Mouse (Mus musculus): ENCODE results near the gene Olfr1368. TPM values are rescaled to one million over a fixed set of nuclear protein-coding genes. Genes with fewer than 3 reads are reported as not detected.
"Not testable (repeated sequence)": the region's sequence is repeated elsewhere in the genome, so short reads cannot be mapped to it uniquely, and the experiment has no call there.

Gene Olfr1368
- polyA plus RNA-seq, 1 experiment, result not detected

- TF ChIP-seq USF1 (IDR thresholded peaks at IDR 0.05; ENCODE audit: low read depth), result no peak
- no peak for TF ChIP-seq MYOG (IDR thresholded peaks at IDR 0.05; ENCODE audit: control insufficient read depth in 1 of 3, insufficient read depth in 1 of 3, insufficient read length in 2 of 3, low read depth in 2 of 3)
- TF ChIP-seq MAX (IDR thresholded peaks at IDR 0.05; ENCODE audit: low read depth), result no peak
- no peak for TF ChIP-seq POLR2AphosphoS2 (IDR thresholded peaks at IDR 0.05; ENCODE audit: insufficient read length, low read depth)
- no peak for TF ChIP-seq TCF3 (IDR thresholded peaks at IDR 0.05; ENCODE audit: insufficient read length, low read depth)
- TF ChIP-seq POLR2A (IDR thresholded peaks at IDR 0.05; ENCODE audit: insufficient read length, low read depth), result no peak
- TF ChIP-seq TCF12 (IDR thresholded peaks at IDR 0.05; ENCODE audit: insufficient read depth, poor library complexity, severe bottlenecking), result no peak
- H3K79me2 ChIP-seq (ENCODE audit: control insufficient read depth, insufficient read depth), result no peaks in the 10 kb centered on the region
- no peak overlapping the region for H3ac ChIP-seq (ENCODE audit: control insufficient read depth, insufficient read length)
- no peaks in the 10 kb centered on the region for H3K36me3 ChIP-seq (ENCODE audit: control insufficient read depth, insufficient read depth)
- peak overlapping the region; percentile 98 for H3K4me2 ChIP-seq (ENCODE audit: low read depth)
- H3K27me3 ChIP-seq (ENCODE audit: control insufficient read depth, insufficient read depth, insufficient read length), result peaks cover 5% of the 10 kb centered on the region
- H3K4me3 ChIP-seq, result peak overlapping the region; percentile 40
Measured at GRCm38 (mm10) chr13:21158785-21159474, 13.3 kb upstream of the Olfr1368 start.

GRCm38 (mm10) chr13:21158071-21158470 is 12.4 kb upstream of the Olfr1368 start:
- no peak for TF ChIP-seq MAX (IDR thresholded peaks at IDR 0.05; ENCODE audit: low read depth)
- TF ChIP-seq CEBPB (IDR thresholded peaks at IDR 0.05; ENCODE audit: insufficient read depth, poor library complexity, severe bottlenecking), result no peak
- no peak for TF ChIP-seq SRF (IDR thresholded peaks at IDR 0.05; ENCODE audit: control insufficient read depth, insufficient read length, low read depth)
- TF ChIP-seq TCF3 (IDR thresholded peaks at IDR 0.05; ENCODE audit: insufficient read length, low read depth), result no peak
- no peak for TF ChIP-seq E2F4 (IDR thresholded peaks at IDR 0.05; ENCODE audit: insufficient read depth)
- no peak for TF ChIP-seq MYOG (IDR thresholded peaks at IDR 0.05; ENCODE audit: control insufficient read depth in 1 of 3, insufficient read depth in 1 of 3, insufficient read length in 2 of 3, low read depth in 2 of 3)
- TF ChIP-seq POLR2AphosphoS2 (IDR thresholded peaks at IDR 0.05; ENCODE audit: insufficient read length, low read depth), result no peak
- no peak for TF ChIP-seq TCF12 (IDR thresholded peaks at IDR 0.05; ENCODE audit: insufficient read depth, poor library complexity, severe bottlenecking)
- TF ChIP-seq REST (IDR thresholded peaks at IDR 0.05; ENCODE audit: insufficient read depth, insufficient read length), result no peak
- TF ChIP-seq POLR2A (IDR thresholded peaks at IDR 0.05; ENCODE audit: insufficient read length, low read depth), result no peak
- no peak for TF ChIP-seq MYOD1 (IDR thresholded peaks at IDR 0.05; ENCODE audit: control insufficient read depth in 1 of 3, insufficient read length in 2 of 3, low read depth in 2 of 3)
- no peak for TF ChIP-seq USF1 (IDR thresholded peaks at IDR 0.05; ENCODE audit: low read depth)
- no peak overlapping the region for H3K4me3 ChIP-seq
- H3K36me3 ChIP-seq (ENCODE audit: control insufficient read depth, insufficient read depth), result no peaks in the 10 kb centered on the region
- no peak overlapping the region for H3ac ChIP-seq (ENCODE audit: control insufficient read depth, insufficient read length)
- no peaks in the 10 kb centered on the region for H3K79me2 ChIP-seq (ENCODE audit: control insufficient read depth, insufficient read depth)
- peaks cover 5% of the 10 kb centered on the region for H3K27me3 ChIP-seq (ENCODE audit: control insufficient read depth, insufficient read depth, insufficient read length)
- peak overlapping the region; percentile 98 for H3K4me2 ChIP-seq (ENCODE audit: low read depth)

DNA sequence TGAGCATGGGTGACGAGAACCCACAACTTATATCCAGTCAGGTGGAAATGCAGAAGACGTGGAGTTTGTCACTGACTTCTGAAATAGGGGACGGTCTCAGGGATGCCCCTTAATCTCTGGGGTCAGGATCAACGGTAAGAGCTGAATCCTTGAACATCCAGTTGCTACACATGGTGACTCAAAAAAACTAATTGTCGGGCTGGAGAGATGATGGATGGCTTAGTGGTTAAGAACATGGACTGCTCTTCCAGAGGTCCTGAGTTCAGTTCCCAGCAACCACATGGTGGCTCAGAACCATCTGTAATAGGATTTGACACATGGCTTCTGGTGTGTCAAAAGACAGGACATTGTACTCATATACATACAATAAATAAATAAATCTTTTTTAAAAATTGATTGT is 10.2 kb upstream of the Olfr1368 start:
- no peak overlapping the region for H3K4me3 ChIP-seq
- TF ChIP-seq MYOD1 (IDR thresholded peaks at IDR 0.05; ENCODE audit: control insufficient read depth in 1 of 3, insufficient read length in 2 of 3, low read depth in 2 of 3), result no peak
- no peak for TF ChIP-seq SRF (IDR thresholded peaks at IDR 0.05; ENCODE audit: control insufficient read depth, insufficient read length, low read depth)
- no peak for TF ChIP-seq POLR2A (IDR thresholded peaks at IDR 0.05; ENCODE audit: insufficient read length, low read depth)
- TF ChIP-seq TCF12 (IDR thresholded peaks at IDR 0.05; ENCODE audit: insufficient read depth, poor library complexity, severe bottlenecking), result no peak
- TF ChIP-seq TCF3 (IDR thresholded peaks at IDR 0.05; ENCODE audit: insufficient read length, low read depth), result no peak
- TF ChIP-seq USF1 (IDR thresholded peaks at IDR 0.05; ENCODE audit: low read depth), result no peak
- no peak for TF ChIP-seq MYOG (IDR thresholded peaks at IDR 0.05; ENCODE audit: control insufficient read depth in 1 of 3, insufficient read depth in 1 of 3, insufficient read length in 2 of 3, low read depth in 2 of 3)
- TF ChIP-seq MAX (IDR thresholded peaks at IDR 0.05; ENCODE audit: low read depth), result no peak
- H3K79me2 ChIP-seq (ENCODE audit: control insufficient read depth, insufficient read depth), result no peaks in the 10 kb centered on the region
- H3K27me3 ChIP-seq (ENCODE audit: control insufficient read depth, insufficient read depth, insufficient read length), result peaks cover 5% of the 10 kb centered on the region
- no peaks in the 10 kb centered on the region for H3K36me3 ChIP-seq (ENCODE audit: control insufficient read depth, insufficient read depth)
- H3ac ChIP-seq (ENCODE audit: control insufficient read depth, insufficient read length), result no peak overlapping the region
- no peak overlapping the region for H3K4me2 ChIP-seq (ENCODE audit: low read depth)

GRCm38 (mm10) chr13:21142421-21142820 is 3.2 kb downstream of the Olfr1368 start:
- H3K79me2 ChIP-seq (ENCODE audit: control insufficient read depth, insufficient read depth), result no peaks in the 10 kb centered on the region
- no peak overlapping the region for H3K4me3 ChIP-seq
- H3K36me3 ChIP-seq (ENCODE audit: control insufficient read depth, insufficient read depth), result no peaks in the 10 kb centered on the region
- H3ac ChIP-seq (ENCODE audit: control insufficient read depth, insufficient read length), result no peak overlapping the region
- H3K27me3 ChIP-seq (ENCODE audit: control insufficient read depth, insufficient read depth, insufficient read length), result no peaks in the 10 kb centered on the region
- TF ChIP-seq MAX (IDR thresholded peaks at IDR 0.05; ENCODE audit: low read depth), result no peak
- no peak overlapping the region for H3K4me2 ChIP-seq (ENCODE audit: low read depth)

GRCm38 (mm10) chr13:21129339-21129738 is 16.3 kb downstream of the Olfr1368 start, which contains the start of gene Olfr263:
Gene Olfr263 (plus strand): TSS chr13:21129639.
- not testable (repeated sequence) for H3K4me2 ChIP-seq (ENCODE audit: low read depth); H3K27me3 ChIP-seq (ENCODE audit: control insufficient read depth, insufficient read depth, insufficient read length); H3ac ChIP-seq (ENCODE audit: control insufficient read depth, insufficient read length); H3K4me3 ChIP-seq; H3K79me2 ChIP-seq (ENCODE audit: control insufficient read depth, insufficient read depth); H3K36me3 ChIP-seq (ENCODE audit: control insufficient read depth, insufficient read depth)

Data from myocyte (in vitro differentiated cells).